Mouse (Mus musculus) stomach, embryonic 16.5 days (tissue): Measurements from ENCODE around the gene Rps6kb2. TPM values are rescaled to one million over a fixed set of nuclear protein-coding genes. Genes with fewer than 3 reads are reported as not detected.
A peak's percentile ranks its signal among the peaks of the same experiment; 100 is the strongest.

Source experiments
- ATAC-seq: fragments of 200-750 bp; cut with Nextera tagmentation; 2 replicates; pipeline ENCODE4 v1.8.0; 2017; ENCODE audit warnings: moderate number of reproducible peaks, moderate TSS enrichment; ENCODE audit not compliant: insufficient read depth, low FRiP score
- H3K27ac ChIP-seq: fragments of 300-500 bp; sonication (generic); 2 replicates; pipeline ENCODE4 v1.5.1; 2014; ENCODE audit warnings: low read length
- H3K27me3 ChIP-seq: fragments of 300-500 bp; sonication (generic); 2 replicates; pipeline ENCODE4 v1.6.1; 2014; ENCODE audit warnings: low read length, control low read depth, mixed read lengths; ENCODE audit not compliant: control insufficient read depth, insufficient read depth
- H3K36me3 ChIP-seq: fragments of 300-500 bp; sonication (generic); 2 replicates; pipeline ENCODE4 v1.6.1; 2014; ENCODE audit warnings: low read length; ENCODE audit not compliant: control insufficient read depth, insufficient read depth
- H3K4me1 ChIP-seq: fragments of 300-500 bp; sonication (generic); 2 replicates; pipeline ENCODE4 v1.6.1; 2014; ENCODE audit warnings: low read length, control low read depth, mixed read lengths; ENCODE audit not compliant: control insufficient read depth, insufficient read depth
- H3K4me2 ChIP-seq: fragments of 300-500 bp; sonication (generic); 2 replicates; pipeline ENCODE4 v1.6.1; 2014; ENCODE audit warnings: low read depth, low read length, mixed read lengths
- H3K4me3 ChIP-seq: fragments of 300-500 bp; sonication (generic); replicated peaks from 2 replicates; pipeline ENCODE4 v1.5.1; 2014; ENCODE audit warnings: mild to moderate bottlenecking, low read length
- H3K9ac ChIP-seq: fragments of 300-500 bp; sonication (generic); 2 replicates; pipeline ENCODE4 v1.6.1; 2014; ENCODE audit warnings: low read length
- H3K9me3 ChIP-seq: fragments of 300-500 bp; sonication (generic); replicated peaks from 2 replicates; pipeline ENCODE4 v1.6.1; 2016; ENCODE audit warnings: low read length, control low read depth; ENCODE audit not compliant: control insufficient read depth
- WGBS: fragments of 180-500 bp; shearing (Covaris S2); extraction: QIAGEN DNeasy Blood & Tissue Kit; methylation state at CpG from one replicate; pipeline ENCODE4 v1.1.7; 2014; 5-methylcytosine and 5-hydroxymethylcytosine counted together
- polyA plus RNA-seq: library from polyadenylated mRNA; unstranded; fragments of >200 nt; fragmentation: Nextera tagmentation; extraction: Ambion mirVana; gene quantifications from 2 replicates; pipeline ENCODE4 v1.2.1, GENCODE M21; 2015

Gene Rps6kb2
- polyA plus RNA-seq, 1 experiment from 2014 or later: 50.2 TPM

GRCm38 (mm10) chr19:4152445-4153231, 10.5 kb downstream of the Rps6kb2 start:
- Histone ChIP-seq H3K9me3 (no peaks in the 10 kb centered on the region), H3K4me2 (no peak overlapping the region), H3K4me3 (no peak overlapping the region), H3K9ac (no peak overlapping the region), H3K27me3 (no peaks in the 10 kb centered on the region), H3K27ac (no peak overlapping the region), H3K36me3 (peaks cover 9% of the 10 kb centered on the region), H3K4me1 (peaks cover 14% of the 10 kb centered on the region)
- WGBS: 90% methylated on average over 8 of the region's 8 CpGs
- ATAC-seq: no peak

DNA sequence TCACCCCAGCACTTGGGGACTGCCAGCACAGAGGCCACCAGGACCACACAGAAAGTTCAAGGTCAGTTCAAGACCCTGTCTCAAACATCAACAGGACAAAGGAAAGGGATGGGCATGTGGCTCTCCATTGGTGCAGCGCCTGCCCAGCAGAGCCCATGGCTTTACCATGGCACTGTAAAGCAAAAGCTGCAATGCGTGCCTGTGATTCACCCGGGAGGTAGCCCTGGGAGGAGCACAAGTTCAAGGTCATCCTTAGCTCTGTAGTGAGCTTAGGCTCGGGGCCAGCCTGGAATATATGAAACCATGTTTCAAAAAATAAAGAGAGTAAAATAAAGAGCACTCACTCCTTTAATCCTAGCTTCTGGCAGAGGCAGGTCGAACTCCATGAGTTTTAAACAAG, 11.3 kb downstream of the Rps6kb2 start:
- 90% methylated on average over 5 of the region's 5 CpGs for WGBS
- H3K9ac ChIP-seq: no peak overlapping the region
- no peak overlapping the region for H3K4me2 ChIP-seq
- H3K27me3 ChIP-seq: no peaks in the 10 kb centered on the region
- H3K27ac ChIP-seq: no peak overlapping the region
- H3K4me3 ChIP-seq: no peak overlapping the region
- H3K4me1 ChIP-seq: peaks cover 15% of the 10 kb centered on the region
- H3K36me3 ChIP-seq: peaks cover 9% of the 10 kb centered on the region
- ATAC-seq: no peak
- H3K9me3 ChIP-seq: no peaks in the 10 kb centered on the region

DNA sequence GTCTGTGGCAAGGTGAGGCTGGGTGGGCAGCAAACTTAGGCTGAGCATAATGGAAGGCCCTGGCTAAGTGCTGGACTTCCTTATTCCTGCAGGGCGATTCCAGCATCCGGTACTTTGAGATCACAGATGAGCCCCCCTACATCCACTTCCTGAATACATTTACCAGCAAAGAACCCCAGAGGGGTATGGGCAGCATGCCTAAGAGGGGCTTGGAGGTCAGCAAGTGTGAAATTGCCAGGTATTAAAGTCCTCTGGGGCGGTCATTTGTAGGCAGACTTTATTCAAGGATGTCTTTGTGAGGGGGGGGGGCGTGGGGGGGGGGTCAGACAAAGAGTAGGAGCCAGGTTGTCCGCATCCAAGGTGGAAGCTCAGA, 11.7 kb downstream of the Rps6kb2 start:
- no peak overlapping the region for H3K4me2 ChIP-seq
- peaks cover 15% of the 10 kb centered on the region for H3K4me1 ChIP-seq
- no peak overlapping the region for H3K9ac ChIP-seq
- no peak overlapping the region for H3K27ac ChIP-seq
- H3K4me3 ChIP-seq: no peak overlapping the region
- ATAC-seq: no peak
- H3K27me3 ChIP-seq: no peaks in the 10 kb centered on the region
- WGBS: 81% methylated on average over 5 of the region's 5 CpGs
- H3K36me3 ChIP-seq: peaks cover 9% of the 10 kb centered on the region
- H3K9me3 ChIP-seq: no peaks in the 10 kb centered on the region

- H3K4me2 ChIP-seq: no peak overlapping the region
- 92% methylated on average over 22 of the region's 22 CpGs for WGBS
- H3K36me3 ChIP-seq: peaks cover 9% of the 10 kb centered on the region
- no peak overlapping the region for H3K9ac ChIP-seq
- peaks cover 15% of the 10 kb centered on the region for H3K4me1 ChIP-seq
- no peaks in the 10 kb centered on the region for H3K27me3 ChIP-seq
- no peaks in the 10 kb centered on the region for H3K9me3 ChIP-seq
- H3K27ac ChIP-seq: no peak overlapping the region
- no peak for ATAC-seq
- H3K4me3 ChIP-seq: no peak overlapping the region
These were observed 12.3 kb downstream of the Rps6kb2 start for GRCm38 (mm10) chr19:4150567-4151487.

DNA sequence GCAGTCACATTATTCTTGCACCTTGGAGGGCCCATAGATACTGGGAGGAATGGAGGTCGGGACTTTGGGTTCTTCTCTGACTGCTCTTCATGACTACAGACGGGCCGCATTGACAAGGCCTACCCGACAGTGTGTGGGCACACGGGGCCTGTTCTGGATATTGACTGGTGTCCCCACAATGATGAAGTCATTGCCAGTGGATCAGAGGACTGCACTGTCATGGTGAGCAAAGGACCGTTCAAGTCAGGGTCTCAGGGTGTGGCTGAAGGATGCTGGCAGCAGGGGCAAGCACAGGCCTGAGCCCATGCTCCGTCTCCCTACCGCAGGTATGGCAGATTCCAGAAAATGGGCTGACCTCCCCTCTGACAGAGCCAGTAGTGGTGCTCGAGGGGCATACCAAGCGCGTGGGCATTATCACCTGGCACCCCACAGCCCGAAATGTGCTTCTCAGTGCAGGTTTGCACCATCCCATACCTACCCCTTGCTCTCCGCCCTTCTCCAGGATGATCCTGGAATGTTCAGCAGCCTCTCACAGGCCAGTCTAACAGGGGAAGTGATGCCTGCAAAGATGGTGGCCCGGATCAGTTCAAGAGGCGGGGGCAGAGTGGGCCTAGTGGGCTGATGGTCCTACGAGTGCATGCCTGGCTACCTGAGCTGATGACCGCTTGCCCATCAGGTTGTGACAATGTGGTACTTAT, 13.2 kb downstream of the Rps6kb2 start:
- Histone ChIP-seq H3K4me3 (peak overlapping the region; percentile 87; the same call in 1 of the 2 replicates), H3K4me1 (peaks cover 15% of the 10 kb centered on the region), H3K9ac (peak overlapping the region; percentile 96), H3K36me3 (peaks cover 9% of the 10 kb centered on the region), H3K4me2 (peak overlapping the region; percentile 86), H3K27me3 (no peaks in the 10 kb centered on the region), H3K27ac (0 out of 2 replicates have a peak overlapping the region, but pooled peaks have one; percentile 76), H3K9me3 (no peaks in the 10 kb centered on the region)
- 92% methylated on average over 17 of the region's 17 CpGs for WGBS
- ATAC-seq: no peak

- H3K9me3 ChIP-seq: no peaks in the 10 kb centered on the region
- H3K27me3 ChIP-seq: no peaks in the 10 kb centered on the region
- peak overlapping the region; percentile 86 for H3K4me2 ChIP-seq
- H3K4me3 ChIP-seq: peak overlapping the region; percentile 87
- no peak for ATAC-seq
- H3K4me1 ChIP-seq: peaks cover 15% of the 10 kb centered on the region
- peak overlapping the region; percentile 76 for H3K27ac ChIP-seq
- peaks cover 9% of the 10 kb centered on the region for H3K36me3 ChIP-seq
- WGBS: 82% methylated on average over 11 of the region's 11 CpGs
- peak overlapping the region; percentile 96 for H3K9ac ChIP-seq
These were observed 13.9 kb downstream of the Rps6kb2 start for GRCm38 (mm10) chr19:4149283-4149682.

- Histone ChIP-seq H3K4me2 (peak overlapping the region; percentile 86), H3K36me3 (peaks cover 9% of the 10 kb centered on the region), H3K27ac (peak overlapping the region; percentile 76), H3K9me3 (no peaks in the 10 kb centered on the region), H3K27me3 (no peaks in the 10 kb centered on the region), H3K4me1 (peaks cover 15% of the 10 kb centered on the region), H3K4me3 (peak overlapping the region; percentile 87), H3K9ac (peak overlapping the region; percentile 96)
- WGBS: 2% methylated on average over 8 of the region's 8 CpGs
- no peak; the same call in 1 of the 2 replicates for ATAC-seq
These were observed 14.3 kb downstream of the Rps6kb2 start for GRCm38 (mm10) chr19:4148819-4149218.

DNA sequence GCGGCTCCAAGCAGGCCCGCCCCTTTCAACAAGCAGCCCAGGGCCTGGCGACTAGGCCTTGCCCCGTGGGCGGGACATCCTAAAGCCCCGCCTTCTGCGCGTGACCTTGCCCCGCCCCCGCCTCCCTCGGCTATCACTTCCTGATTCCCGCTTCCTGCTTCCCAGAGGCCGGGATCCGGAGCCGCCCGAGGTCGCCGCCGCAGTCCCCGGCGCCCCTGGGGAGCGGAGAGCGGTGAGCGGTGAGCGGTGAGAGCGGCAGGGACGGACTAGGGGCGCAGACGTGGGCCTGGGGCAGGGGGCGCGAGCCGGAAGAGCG, 14.7 kb downstream of the Rps6kb2 start, which contains the start of gene Coro1b:
Coro1b (plus strand) TSS at position 129 of the 316 bp plus-strand sequence.
- H3K4me2 ChIP-seq: peak within 1 kb of the TSS; percentile 86
- under 1% methylated on average over 33 of the region's 33 CpGs for WGBS
- ATAC-seq: peak; percentile 96

More for the DNA sequence above, 14.7 kb downstream of the Rps6kb2 start, which contains the start of gene Coro1b:
- Histone ChIP-seq H3K4me3 (peak within 1 kb of the TSS; percentile 87), H3K4me1 (peaks cover 15% of the 10 kb centered on the region), H3K27ac (peak within 1 kb of the TSS; percentile 76), H3K9me3 (no peaks in the 10 kb centered on the region), H3K36me3 (peaks cover 9% of the 10 kb centered on the region), H3K27me3 (no peaks in the 10 kb centered on the region), H3K9ac (peak within 1 kb of the TSS; percentile 96)
